ENCODE assay signal across 8 mouse cellular contexts in genomic region chr5:66697119-66697518, GRCm38 (mm10). TPM values are rescaled to one million over a fixed set of nuclear protein-coding genes. Genes with fewer than 3 reads are reported as not detected.
A peak's percentile ranks its signal among the peaks of the same experiment; 100 is the strongest.
DNase-seq lines count a peak whose midpoint lies in the region; ATAC-seq and TF ChIP-seq lines count a peak whose summit lies in the region.

No protein-coding gene starts in this region.

- H3K27ac ChIP-seq in thymus, adult 2 months (ENCODE audit: control insufficient read depth, insufficient read depth, low read length) = no peak overlapping the region
- H3K27ac ChIP-seq in hindbrain, postnatal 0 days = no peak overlapping the region
- no peak overlapping the region for H3K27ac ChIP-seq in midbrain, embryonic 15.5 days

- no peaks in the 10 kb centered on the region for H3K4me1 ChIP-seq in thymus, adult 2 months (replicated peaks; ENCODE audit: control insufficient read depth, insufficient read depth, low read length)
- no peaks in the 10 kb centered on the region for H3K4me1 ChIP-seq in hindbrain, postnatal 0 days (ENCODE audit: insufficient read depth, low read length)
- H3K4me1 ChIP-seq in midbrain, embryonic 15.5 days = no peaks in the 10 kb centered on the region; the same call in 1 of the 2 replicates

- no peak for TF ChIP-seq POLR2A in thymus, adult 2 months (IDR thresholded peaks at IDR 0.05; ENCODE audit: control insufficient read depth, extremely low read depth, insufficient read depth, low read length, poor library complexity)

- H3K9ac ChIP-seq in hindbrain, postnatal 0 days (replicated peaks; ENCODE audit: low read length) = no peak overlapping the region
- H3K9ac ChIP-seq in midbrain, embryonic 15.5 days = no peak overlapping the region

- H3K27me3 ChIP-seq in thymus, adult 2 months (ENCODE audit: control insufficient read depth, insufficient read depth, low read length) = no peaks in the 10 kb centered on the region
- H3K27me3 ChIP-seq in hindbrain, postnatal 0 days (ENCODE audit: insufficient read depth, low read length) = no peaks in the 10 kb centered on the region
- H3K27me3 ChIP-seq in midbrain, embryonic 15.5 days (replicated peaks) = no peaks in the 10 kb centered on the region

- H3K9me3 ChIP-seq in hindbrain, postnatal 0 days (ENCODE audit: low read length) = no peaks in the 10 kb centered on the region
- no peaks in the 10 kb centered on the region for H3K9me3 ChIP-seq in midbrain, embryonic 15.5 days

- H3K4me2 ChIP-seq in hindbrain, postnatal 0 days (ENCODE audit: low read depth, low read length) = no peak overlapping the region
- no peak overlapping the region for H3K4me2 ChIP-seq in midbrain, embryonic 15.5 days

- H3K4me3 ChIP-seq in thymus, adult 2 months (ENCODE audit: control insufficient read depth, insufficient read depth, low read length) = no peak overlapping the region
- H3K4me3 ChIP-seq in hindbrain, postnatal 0 days (ENCODE audit: low read length) = no peak overlapping the region
- H3K4me3 ChIP-seq in midbrain, embryonic 15.5 days = no peak overlapping the region

- no peaks in the 10 kb centered on the region for H3K36me3 ChIP-seq in thymus, adult 2 months (ENCODE audit: control insufficient read depth, insufficient read depth, low read length)
- H3K36me3 ChIP-seq in hindbrain, postnatal 0 days (ENCODE audit: insufficient read depth, low read length) = no peaks in the 10 kb centered on the region
- no peaks in the 10 kb centered on the region for H3K36me3 ChIP-seq in midbrain, embryonic 15.5 days (replicated peaks)

- ATAC-seq in hindbrain, postnatal 0 days = peak; percentile 56
- ATAC-seq in midbrain, embryonic 15.5 days (replicated peaks) = 0 out of 2 replicates have a peak, but pooled peaks have one; percentile 25

- TF ChIP-seq CTCF in thymus, adult 2 months (IDR thresholded peaks at IDR 0.05; ENCODE audit: borderline replicate concordance, control insufficient read depth, extremely low read depth, insufficient read depth, low read length, poor library complexity) = no peak
- peak; percentile 91 for TF ChIP-seq CTCF in hindbrain, postnatal 0 days (IDR thresholded peaks at IDR 0.05; ENCODE audit: low read depth)

- peak; percentile 69 for DNase-seq in gastrocnemius, adult 18-20 months (ENCODE audit: low spot score)
- no peak for DNase-seq in gastrocnemius, postnatal 14 days
- DNase-seq in thymus, adult 2 months = peak; percentile 52
- DNase-seq in thymus, postnatal 36 days = no peak
- DNase-seq in cerebellum, postnatal 36 days = peak; percentile 21 to 73
- DNase-seq in hindbrain, postnatal 0 days (ENCODE audit: low spot score) = peak; percentile 92
- DNase-seq in ovary, postnatal 36 days (ENCODE audit: low spot score) = no peak

- intact Hi-C loops in gastrocnemius, postnatal 14 days (cut with DNase I; ENCODE audit: low total_unique reads) = loop anchor here (5.0 kb wide), 3 partner anchors 300 to 535 kb away; no protein-coding TSS in a partner anchor

RNA-seq across cellular contexts. Expression of gene Uchl1, which starts 21.2 kb away (rescaled TPM):
- total RNA-seq in gastrocnemius, adult 18-20 months (2021) = 1 to 10 TPM; 2.4 to 8.8 TPM
- 10 to 100 TPM in 1 of 2 experiments, 1 to 10 TPM in 1; 9.8 to 14.2 TPM for total RNA-seq in gastrocnemius, postnatal 14 days (2021)
- 4.8 and 5.1 TPM in 2 replicates for polyA plus RNA-seq in thymus, adult 2 months (2012; rRNA removed)
- total RNA-seq in hindbrain, postnatal 0 days (2014; rRNA removed) = 1,561 and 1,591 TPM in 2 replicates
- 1,671 and 1,715 TPM in 2 replicates for polyA plus RNA-seq in hindbrain, postnatal 0 days (2015; fragmentation: Nextera tagmentation; extraction: Ambion mirVana)
- polyA plus RNA-seq in midbrain, embryonic 15.5 days (2015; fragmentation: Nextera tagmentation; extraction: Ambion mirVana) = 1,755 and 1,834 TPM in 2 replicates

RNA-seq across cellular contexts. Expression of gene Limch1, which starts 48.5 kb away (rescaled TPM):
- 100 to 1,000 TPM; 111 to 119 TPM for total RNA-seq in gastrocnemius, adult 18-20 months (2021)
- 100 to 1,000 TPM; 117 TPM for total RNA-seq in gastrocnemius, postnatal 14 days (2021)
- polyA plus RNA-seq in thymus, adult 2 months (2012; rRNA removed) = 3.8 and 5.0 TPM in 2 replicates
- 70.6 and 72.4 TPM in 2 replicates for total RNA-seq in hindbrain, postnatal 0 days (2014; rRNA removed)
- polyA plus RNA-seq in hindbrain, postnatal 0 days (2015; fragmentation: Nextera tagmentation; extraction: Ambion mirVana) = 50.4 and 54.3 TPM in 2 replicates
- polyA plus RNA-seq in midbrain, embryonic 15.5 days (2015; fragmentation: Nextera tagmentation; extraction: Ambion mirVana) = 47.6 and 51.1 TPM in 2 replicates

Comparison
In these comparisons a context has a peak if more than half of its experiments do, and no peak if none do; other contexts are left out.
1. DNase-seq: peak in gastrocnemius, adult 18-20 months (single experiment), thymus, adult 2 months (single experiment), cerebellum, postnatal 36 days (2 of 2) and hindbrain, postnatal 0 days (single experiment); none in gastrocnemius, postnatal 14 days (single experiment), thymus, postnatal 36 days (0 of 2) and ovary, postnatal 36 days (single experiment).
2. RNA of gene Uchl1, which starts 21.2 kb away (total RNA-seq): 1,561 to 1,591 TPM in hindbrain, postnatal 0 days; 9.8 to 14.2 TPM in gastrocnemius, postnatal 14 days and 2.4 to 8.8 TPM in gastrocnemius, adult 18-20 months; every median in the first group is over 100 times any median in the second.